Mouse (Mus musculus) left cerebral cortex, postnatal 36 days (tissue): ENCODE data around the gene Abcc2. TPM values are rescaled to one million over a fixed set of nuclear protein-coding genes. Genes with fewer than 3 reads are reported as not detected.

Experiments
- DNase-seq, 2 experiments: peaks; one replicate each; pipeline ENCODE4 v3.0.0; 2021 to 2022; ENCODE audit warnings: low spot score in 2 of 2, mixed read lengths in 1 of 2
- intact Hi-C: fragments of 180-260 bp; cut with DNase I; formaldehyde crosslinking; loops from one replicate; pipeline ENCODE4 v1.15.1; 2025
- total RNA-seq, 2 experiments: library from RNA; stranded (reverse); gene quantifications; 2 replicates each; pipeline ENCODE4 v1.2.3; 2021

Gene Abcc2
- total RNA-seq, 2 experiments from 2014 or later: not detected

DNA sequence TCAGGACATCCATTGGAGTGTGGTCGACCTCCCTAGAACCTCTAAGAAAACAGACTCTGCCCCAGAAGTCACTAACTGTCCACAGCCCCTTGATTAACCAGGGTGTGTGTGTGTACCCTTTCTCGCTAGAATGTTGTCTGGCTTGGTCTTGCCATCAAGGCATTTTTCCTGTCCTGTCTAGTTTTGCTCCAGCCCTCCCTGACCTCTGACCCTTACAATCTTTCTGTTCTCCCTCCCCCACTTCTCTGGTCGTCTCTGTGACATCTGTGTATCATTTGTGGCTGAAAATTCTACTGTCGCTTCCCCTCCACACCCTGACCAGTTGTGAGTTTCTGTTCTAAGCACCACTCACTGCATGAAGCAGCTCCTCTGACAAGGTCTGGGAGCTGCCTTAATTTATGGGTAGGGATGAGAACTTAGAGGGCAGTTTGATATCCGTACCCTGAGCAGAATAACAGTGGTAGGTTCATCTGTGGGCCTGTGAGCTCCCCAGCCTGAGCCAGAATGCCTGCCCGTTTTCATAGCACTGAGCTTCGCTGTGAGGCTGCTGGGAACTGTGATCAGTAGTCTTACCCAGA lies 63.4 kb downstream of the Abcc2 start:
- no peak for DNase-seq
- intact Hi-C loops: loop anchor here (10.0 kb wide), 1 partner anchor 99 kb away; the partner anchor contains the start of gene Dnmbp

DNA sequence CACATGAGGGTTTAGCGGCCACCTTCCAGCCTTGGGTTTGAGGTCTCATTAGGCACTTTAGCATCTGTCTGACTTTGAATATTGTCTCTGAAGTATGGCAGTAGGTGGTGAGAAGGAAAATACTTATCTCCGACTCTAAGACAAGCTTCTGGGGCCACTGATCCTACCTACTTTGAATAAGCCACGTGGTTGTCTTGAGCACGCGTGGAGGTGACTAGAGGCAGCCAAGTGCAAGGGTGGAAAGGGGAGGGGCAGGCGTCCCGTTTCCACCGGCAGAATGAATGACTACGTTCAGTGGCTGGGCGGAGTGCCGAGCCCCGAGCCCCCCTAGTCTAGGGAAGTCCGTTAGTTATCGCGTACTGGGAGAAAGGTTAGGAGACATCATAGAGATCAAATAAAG lies 65.1 kb downstream of the Abcc2 start:
- no peak for DNase-seq
- intact Hi-C loops: loop anchor here (10.0 kb wide), 1 partner anchor 98 kb away; the partner anchor contains the start of gene Dnmbp

DNA sequence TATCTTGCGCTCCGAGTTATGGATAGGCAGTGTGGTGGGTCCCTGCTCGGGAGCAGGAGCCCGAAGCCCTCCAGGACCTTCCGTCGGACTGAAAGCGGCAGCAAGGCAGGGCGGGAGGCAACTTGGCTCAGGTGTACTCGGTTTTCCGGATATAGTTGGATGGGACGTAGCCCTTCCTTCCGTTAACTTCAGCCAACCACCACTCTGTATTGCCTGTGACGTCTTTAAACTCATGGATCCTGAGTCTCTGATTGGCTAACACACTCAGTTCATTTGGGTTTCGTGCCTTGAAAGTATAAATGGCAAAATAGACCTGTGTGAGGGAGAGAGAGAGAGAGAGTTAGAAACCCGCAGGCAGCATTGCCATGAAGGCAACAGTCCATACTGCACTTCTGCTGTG lies 66.0 kb downstream of the Abcc2 start:
- intact Hi-C loops: loop anchor here (10.0 kb wide), 1 partner anchor 97 kb away; the partner anchor contains the start of gene Dnmbp
- no peak for DNase-seq

DNA sequence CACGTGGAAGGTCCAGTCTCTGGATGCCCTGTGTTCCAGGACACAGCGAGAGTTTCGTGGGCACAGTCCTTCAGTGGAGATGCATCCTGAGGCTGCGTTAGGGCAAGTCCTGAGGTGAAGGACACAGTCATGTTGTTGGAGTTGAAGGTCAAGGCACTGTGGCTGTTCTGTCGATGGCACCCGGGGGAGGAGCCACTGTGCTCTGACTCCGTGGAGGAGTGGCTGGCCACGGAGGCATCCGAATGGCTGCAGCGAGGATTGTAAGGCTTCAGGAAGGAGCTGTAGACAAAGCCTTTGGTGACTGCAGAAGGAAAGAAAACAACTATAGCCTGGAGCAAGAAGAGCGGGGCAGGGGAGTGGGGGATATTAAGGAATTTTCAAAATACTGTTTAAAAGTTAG lies 68.0 kb downstream of the Abcc2 start:
- DNase-seq: no peak
- intact Hi-C loops: no loop called here

DNA sequence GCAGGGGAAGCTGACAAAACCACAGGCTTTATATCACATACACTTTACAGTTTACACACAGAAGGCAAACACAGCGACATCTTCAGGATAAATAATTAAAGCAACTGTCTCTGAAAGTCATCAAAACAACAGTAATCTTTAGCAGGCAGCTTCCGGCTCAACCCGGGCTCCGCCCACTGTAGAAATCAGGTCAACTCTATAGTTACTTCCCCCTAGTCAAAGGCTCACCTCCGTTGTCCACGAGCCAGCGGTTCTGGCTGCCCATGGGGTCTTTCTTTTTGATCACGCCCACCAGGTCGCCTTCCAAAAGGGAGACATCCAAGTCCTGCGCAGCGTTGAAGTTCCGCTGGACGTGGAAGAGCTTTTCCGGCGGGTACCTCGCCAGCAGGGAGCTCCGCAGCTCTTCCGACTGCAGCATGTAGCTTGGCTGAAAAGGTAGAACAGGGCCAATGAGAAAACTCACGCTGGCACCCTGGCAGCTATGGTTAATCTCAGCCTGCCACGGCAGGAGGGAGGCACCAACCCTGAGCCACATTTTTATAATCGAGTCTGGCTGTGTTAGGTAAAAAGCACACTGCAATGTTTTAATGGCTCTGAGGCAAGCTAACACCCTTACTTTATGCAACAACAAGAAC lies 70.1 kb downstream of the Abcc2 start:
- DNase-seq: no peak
- intact Hi-C loops: no loop called here

DNA sequence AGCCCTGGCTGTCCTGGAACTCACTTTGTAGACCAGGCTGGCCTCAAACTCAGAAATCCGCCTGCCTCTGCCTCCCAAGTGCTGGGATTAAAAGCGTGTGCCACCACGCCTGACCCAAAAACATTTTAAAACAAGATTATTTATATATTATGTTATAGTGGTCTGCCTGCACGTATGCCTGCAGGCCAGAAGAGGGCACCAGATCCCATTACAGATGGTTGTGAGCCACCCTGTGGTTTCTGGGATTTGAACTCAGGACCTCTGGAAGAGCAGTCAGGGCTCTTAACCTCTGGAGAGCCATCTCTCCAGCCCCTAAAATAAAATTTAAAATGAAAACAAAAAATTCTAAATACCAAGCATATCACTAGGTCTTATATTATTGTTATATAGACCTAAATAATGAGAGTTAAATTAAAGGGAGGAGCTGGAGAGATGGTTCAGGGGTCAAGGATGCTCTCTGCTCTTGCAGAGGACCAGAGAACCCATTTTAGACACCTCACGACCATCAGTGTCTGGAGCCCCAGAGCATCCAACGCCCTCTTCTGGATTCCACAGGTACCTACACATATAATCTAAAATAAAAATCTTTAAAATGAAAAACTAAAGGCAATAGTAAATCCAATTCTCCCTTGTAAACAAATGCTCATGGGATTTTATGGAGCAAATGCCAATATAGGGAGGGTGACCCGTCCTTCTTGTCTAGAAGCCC lies 71.0 kb downstream of the Abcc2 start:
- no peak for DNase-seq
- intact Hi-C loops: no loop called here

DNA sequence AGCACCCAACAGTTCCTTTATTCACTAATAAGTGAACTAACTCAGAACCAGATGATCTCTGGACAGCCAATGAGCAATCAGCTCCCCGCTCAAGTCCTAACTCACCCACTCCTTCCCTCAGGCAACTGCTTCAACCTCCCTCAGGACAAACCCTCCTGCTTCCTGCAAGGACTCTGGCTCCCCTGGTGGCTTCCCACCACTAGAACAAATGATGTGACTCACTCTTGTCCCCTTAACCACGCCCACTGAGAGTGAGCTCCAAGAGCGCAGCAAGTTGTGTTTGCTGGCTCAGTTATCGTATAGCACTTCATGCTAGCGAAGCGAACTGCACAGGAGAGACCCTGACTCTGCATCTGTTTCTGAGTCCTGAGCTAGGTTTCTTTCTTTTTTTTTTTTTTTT lies 75.4 kb downstream of the Abcc2 start:
- intact Hi-C loops: no loop called here
- no peak for DNase-seq

DNA sequence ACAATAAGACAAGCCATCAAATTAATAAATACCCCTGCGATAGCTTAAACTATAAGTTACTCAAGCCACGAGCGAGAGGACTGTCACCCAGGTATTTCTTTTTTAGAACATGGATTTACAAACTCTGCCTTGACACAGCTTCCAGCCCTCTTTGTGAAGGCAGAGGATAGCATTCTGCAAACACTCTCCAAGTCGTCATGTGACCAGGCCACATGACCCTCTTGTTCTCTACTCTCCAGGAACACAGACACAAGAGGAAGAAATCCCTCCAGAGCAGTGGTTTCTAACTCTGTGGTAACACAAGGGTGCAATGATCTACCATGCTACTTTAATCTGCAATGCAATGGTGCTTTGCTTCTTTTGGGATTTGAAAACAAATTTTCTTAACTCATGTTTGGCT lies 88.4 kb downstream of the Abcc2 start:
- DNase-seq: no peak
- intact Hi-C loops: no loop called here

DNA sequence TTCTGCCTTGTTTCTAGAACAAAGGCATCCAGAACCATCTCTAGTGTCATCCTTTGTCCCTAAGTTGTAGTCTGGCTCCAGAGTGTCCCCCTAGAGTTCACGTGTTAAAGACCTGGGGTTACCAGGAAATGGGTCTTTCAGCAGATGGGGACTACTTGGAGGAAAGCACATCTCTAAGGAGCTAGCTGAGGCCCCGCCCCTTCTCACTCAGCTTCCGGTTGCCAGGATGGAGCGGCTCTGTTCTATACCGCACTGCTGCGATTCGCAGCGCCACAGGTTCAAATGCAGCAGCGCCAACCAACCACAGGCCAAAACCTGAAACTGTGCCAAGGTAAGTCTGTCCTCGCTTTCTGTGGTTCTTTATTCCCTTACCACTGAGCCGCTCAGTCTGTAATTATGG lies 92.4 kb downstream of the Abcc2 start:
- DNase-seq: no peak
- intact Hi-C loops: no loop called here

DNA sequence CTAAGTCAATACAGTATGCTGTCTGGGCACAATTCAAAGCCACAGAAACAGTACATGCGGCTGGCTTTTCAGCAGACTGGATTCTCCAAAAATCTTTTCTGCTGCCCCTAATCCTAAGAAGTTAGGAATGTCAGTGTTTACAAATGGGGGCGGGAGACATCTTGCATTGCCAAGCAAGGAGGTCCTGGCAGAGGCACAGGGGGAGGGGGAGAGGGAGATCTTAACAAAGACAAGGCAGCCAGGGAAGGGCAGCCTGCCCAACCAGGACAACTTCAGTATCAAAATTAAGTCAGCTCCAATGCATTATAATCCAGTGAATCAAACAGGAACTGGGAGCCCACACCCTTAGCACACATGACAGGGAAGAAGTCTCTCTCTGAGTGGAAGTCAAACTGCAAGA lies 94.0 kb downstream of the Abcc2 start:
- no peak for DNase-seq
- intact Hi-C loops: loop anchor here (5.0 kb wide), 1 partner anchor 66 kb away; the partner anchor contains the start of gene Dnmbp

DNA sequence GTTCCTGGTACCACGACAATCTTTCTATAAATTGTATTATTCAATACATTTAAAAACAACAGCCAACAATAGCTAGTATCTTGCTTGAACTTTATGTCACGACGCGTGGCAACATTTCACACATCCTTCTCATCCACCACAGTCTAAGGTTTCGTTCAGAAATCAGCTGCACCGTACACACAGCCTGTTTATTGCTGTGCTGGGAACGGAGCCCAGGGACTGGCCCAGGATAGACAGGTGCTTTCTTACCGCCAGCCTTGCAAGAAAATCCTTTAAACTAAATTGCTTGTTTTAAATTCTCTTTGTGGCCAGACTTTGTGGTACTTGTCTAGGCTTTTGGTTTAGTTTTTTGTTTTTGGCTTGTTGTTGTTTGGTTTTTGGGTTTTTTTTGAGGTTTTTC lies 95.4 kb downstream of the Abcc2 start:
- DNase-seq: no peak
- intact Hi-C loops: loop anchor here (5.0 kb wide), 1 partner anchor 65 kb away; the partner anchor contains the start of gene Dnmbp

DNA sequence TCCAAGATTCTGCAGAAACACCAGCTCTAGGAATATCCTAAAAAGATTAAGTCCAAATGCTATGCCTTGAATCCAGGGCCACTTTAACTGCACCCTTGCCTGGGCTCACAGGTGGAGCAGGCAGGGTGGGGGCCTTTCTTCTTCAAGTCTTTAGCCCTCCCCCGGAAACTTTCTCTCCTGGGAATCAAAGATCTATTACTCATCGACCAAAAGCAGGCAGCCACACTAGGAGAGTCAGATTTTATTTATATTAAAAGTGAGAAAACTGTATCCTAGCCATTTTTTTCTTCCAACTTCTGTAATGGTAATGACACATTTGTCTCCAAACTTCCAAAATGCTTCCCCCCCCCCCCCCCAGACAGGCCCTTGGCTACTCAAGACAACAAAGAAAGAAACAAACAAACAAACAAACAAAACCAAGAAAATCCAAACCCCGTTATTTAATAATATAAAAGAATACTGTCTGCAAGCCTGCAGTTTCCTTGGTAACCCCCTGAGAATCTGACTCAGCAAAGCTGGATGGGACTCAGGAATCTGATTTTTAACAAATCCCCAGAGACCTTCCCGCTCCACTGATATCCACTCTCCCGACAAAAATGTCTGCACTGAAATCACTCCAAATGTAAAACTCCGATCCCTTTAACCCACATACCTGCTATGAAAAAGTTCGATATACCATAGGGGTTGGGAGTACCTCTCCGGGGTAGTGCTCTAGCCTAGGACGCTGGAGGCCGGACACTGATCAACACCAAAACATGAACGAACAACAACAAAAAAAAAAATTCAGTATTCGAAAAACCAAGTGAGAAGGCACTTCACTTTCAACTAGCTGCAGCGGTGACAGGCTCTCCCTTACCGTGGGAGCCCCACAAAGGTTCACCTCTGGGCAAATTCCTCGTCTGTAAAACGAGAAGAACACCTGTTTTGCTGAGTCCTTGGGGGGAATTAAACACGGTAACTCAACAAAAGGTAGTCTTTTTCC lies 96.4 kb downstream of the Abcc2 start:
- no peak for DNase-seq
- intact Hi-C loops: loop anchor here (5.0 kb wide), 1 partner anchor 64 kb away; the partner anchor contains the start of gene Dnmbp

DNA sequence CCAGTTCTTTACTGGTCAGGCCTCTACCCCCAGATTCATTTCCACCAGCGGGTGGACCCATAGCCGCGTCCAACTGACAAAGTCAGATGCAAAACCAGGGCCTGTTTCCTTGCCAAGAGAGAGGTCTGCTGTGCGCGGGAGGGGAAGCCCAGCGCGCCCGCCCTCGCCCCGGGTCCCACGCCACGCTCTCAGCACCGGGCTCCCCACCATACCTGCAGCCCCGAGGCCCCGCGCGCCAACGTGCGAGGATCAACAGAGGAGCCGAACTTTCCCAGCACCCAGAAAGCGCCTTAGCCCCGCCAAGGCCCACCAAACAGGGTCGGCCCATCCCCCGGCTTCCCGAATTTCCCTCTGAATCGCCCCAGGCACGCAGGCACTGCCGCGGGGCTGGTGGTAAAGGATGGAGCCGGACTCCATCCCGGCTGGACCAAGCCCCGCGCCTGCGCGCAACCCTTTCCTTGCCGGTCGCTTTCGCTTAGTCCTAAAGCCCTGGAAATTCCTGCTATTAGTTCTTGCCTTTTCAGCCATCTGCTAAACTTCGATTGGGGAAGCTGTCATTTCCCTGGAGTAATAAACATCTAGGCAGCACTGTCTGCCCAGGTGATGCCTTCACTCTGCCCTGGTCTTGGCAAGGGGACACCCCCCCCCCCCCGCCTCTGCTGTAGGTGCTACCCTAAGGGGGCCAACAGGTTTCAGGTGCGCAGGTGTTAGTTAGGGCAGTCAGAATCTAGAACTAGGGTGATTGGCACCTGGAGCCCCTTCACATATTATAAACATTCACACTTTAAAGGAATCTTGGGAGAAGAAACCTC lies 97.6 kb downstream of the Abcc2 start:
- DNase-seq: peak; percentile 57 to 60

DNA sequence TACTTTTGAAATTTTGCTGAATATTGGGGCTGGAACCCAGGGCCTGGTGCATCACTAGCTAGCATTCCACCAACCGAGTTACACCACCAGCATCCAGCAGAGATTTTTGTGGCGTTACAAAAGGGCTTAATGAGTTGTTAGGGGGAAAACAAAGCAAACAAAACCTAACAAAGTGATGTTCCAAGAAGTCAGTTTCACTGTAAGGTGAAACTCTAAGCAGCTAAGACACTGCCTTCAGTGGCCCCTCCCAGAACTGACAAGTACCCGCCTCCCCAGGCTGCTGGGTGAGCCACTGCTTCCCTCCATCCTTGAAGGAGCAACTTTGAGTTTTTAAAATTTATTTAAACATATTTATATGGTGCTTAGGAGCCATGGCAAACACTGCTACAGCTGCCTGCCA lies 98.4 kb downstream of the Abcc2 start:
- no peak for DNase-seq
- intact Hi-C loops: no loop called here

More for the DNA sequence above, 97.6 kb downstream of the Abcc2 start:
- intact Hi-C loops: loop anchor here (5.0 kb wide), 1 partner anchor 63 kb away; the partner anchor contains the start of gene Dnmbp

DNA sequence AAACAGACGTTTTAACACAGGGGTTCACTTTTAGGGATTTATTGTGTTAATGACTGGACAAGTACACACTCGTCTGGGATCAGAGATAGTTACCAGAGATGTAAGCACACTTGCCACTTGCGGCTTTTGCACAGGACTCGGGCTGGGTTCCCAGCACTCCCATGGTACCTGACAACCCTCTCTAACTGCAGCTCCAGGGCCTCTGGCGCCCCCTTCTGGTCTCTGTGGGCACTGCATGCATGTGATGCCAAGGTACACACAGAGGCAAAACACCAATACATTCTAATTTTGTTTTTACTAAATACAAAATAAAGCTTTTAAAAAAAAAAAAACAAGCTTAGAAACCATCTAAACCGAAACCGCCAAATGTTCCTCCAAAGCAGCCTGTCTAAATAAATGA lies 99.6 kb downstream of the Abcc2 start:
- DNase-seq: no peak

DNA sequence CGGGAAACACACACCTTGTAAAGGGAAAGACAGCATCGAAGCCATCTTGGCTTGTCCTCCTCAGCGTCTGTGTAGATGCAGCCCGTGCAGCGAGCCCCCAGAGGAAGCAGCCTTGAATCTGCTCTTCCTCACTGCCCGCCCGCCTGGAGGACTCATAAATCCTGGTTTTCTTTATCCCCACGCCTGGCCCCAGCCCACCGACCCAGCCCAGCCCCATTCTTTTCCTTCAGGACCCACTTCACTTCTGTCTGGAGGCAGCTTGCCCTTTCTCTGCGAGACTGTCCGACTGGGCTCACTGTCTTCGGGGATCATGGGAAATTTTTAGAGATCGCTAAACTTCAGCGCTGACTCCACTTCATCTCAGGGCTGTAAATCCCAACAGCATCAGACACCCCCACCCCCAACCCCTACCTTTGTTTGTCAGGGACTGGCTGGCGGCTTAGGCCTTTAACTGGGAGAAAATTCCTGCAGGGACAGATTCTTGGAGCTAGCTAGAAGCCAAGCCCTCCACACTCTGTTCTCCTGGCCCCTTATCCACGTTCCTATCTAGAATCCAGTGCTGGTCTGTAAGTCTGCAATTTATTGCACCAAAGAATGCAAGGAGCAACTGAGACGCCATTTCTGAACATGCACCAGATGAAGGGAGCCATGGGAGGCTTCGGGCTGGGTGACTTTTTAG lies 101.0 kb downstream of the Abcc2 start:
- no peak for DNase-seq
- intact Hi-C loops: no loop called here

More for the DNA sequence above, 99.6 kb downstream of the Abcc2 start:
- intact Hi-C loops: no loop called here

DNA sequence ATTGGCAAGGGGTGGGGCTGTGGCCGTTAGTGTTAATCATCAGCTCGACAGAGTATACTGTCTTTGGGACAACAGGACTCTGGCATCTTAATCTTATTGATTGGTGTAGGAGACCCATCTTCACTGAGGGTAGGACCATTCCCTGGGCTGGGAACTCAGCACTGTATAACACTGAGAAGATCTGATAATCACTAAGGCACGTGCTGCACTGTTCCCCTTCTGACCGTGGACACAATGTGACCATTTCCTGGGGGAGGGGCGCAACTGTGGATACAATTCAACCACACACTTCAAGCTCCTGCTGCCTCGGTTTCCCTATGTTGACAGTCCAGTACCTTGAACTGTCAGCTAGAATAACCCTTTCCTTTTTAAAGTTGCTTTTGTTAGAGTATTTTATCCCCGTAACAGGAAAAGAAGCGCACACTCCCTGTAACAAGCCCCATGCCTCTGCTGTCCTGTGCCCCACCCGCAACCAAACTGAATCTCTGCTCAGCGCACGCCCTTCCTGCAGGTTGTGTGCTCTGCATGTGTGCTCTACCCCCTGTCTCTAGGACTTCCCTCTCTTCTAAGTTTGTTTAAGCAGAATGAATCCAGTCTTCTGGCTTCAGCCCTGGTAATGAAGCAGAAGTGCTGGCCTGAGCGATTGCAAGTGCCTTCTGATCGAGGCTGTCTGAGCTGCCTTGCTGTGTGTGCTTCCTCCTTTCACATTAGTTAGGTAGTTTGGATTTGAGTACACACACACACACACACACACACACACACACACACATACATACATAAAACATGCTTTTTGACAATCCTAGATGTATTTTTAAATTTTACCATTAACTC lies 102.9 kb downstream of the Abcc2 start:
- intact Hi-C loops: no loop called here
- DNase-seq: no peak
